In genomic region chr10:24999807-25000206, GRCm38 (mm10) we compare ENCODE assay signal across 21 mouse cellular contexts.
DNase-seq lines count a peak whose midpoint lies in the region; ATAC-seq and TF ChIP-seq lines count a peak whose summit lies in the region.
"Had no signal": no experiment of that assay in that cellular context is flagged by ENCODE, and none has a peak within 500 bp of the region (broad histone marks: within the 10 kb centered on the region; RNA-seq: fewer than 3 reads in every experiment).

No protein-coding gene starts in this region.

- TF ChIP-seq CTCF in left cerebral cortex, adult 2 months (IDR thresholded peaks at IDR 0.05) = no peak

- no peak overlapping the region for H3K4me2 ChIP-seq in forebrain, embryonic 16.5 days (ENCODE audit: low read length)
- H3K4me2 ChIP-seq in heart, embryonic 12.5 days = no peak overlapping the region
- H3K4me2 ChIP-seq: embryonic facial prominence, embryonic 12.5 days; heart, embryonic 13.5 days; hindbrain, embryonic 15.5 days had no signal

- DNase-seq in forebrain, embryonic 10.5 days (ENCODE audit: extremely low spot score, low spot score) = no peak
- DNase-seq in left cerebral cortex, adult 2 months (ENCODE audit: extremely low spot score in 1 of 2, low spot score in 2 of 2) = no peak
- no peak for DNase-seq in left cerebral cortex, adult 18-20 months (ENCODE audit: low spot score in 2 of 2)
- DNase-seq in brain, adult 2 months (ENCODE audit: low read depth, low spot score) = peak; percentile 41
- no peak for DNase-seq in right cerebral cortex, postnatal 10 days (ENCODE audit: low spot score in 2 of 2)
- DNase-seq: adrenal gland, postnatal 14 days; cerebellum, adult 11 months; cerebellum, adult 8-10 months; cerebellum, postnatal 14 days; gastrocnemius, postnatal 25 days; heart, postnatal 36 days; kidney, adult 2 months had no signal

- H3K27ac ChIP-seq in forebrain, embryonic 16.5 days (ENCODE audit: low read length) = no peak overlapping the region
- no peak overlapping the region for H3K27ac ChIP-seq in forebrain, embryonic 10.5 days
- H3K27ac ChIP-seq in left cerebral cortex, adult 2 months = peak overlapping the region; percentile 78
- H3K27ac ChIP-seq in heart, embryonic 12.5 days (ENCODE audit: poor library complexity, severe bottlenecking) = no peak overlapping the region
- H3K27ac ChIP-seq: embryonic facial prominence, embryonic 12.5 days; heart, embryonic 13.5 days; hindbrain, embryonic 15.5 days had no signal

- no peak overlapping the region for H3K9ac ChIP-seq in forebrain, embryonic 16.5 days (replicated peaks; ENCODE audit: low read depth, low read length)
- H3K9ac ChIP-seq in heart, embryonic 12.5 days = no peak overlapping the region
- H3K9ac ChIP-seq: embryonic facial prominence, embryonic 12.5 days; heart, embryonic 13.5 days; hindbrain, embryonic 15.5 days had no signal

- 0 out of 2 replicates have a peak, but pooled peaks have one; percentile 5 for ATAC-seq in forebrain, embryonic 16.5 days
- ATAC-seq in heart, embryonic 12.5 days (ENCODE audit: insufficient number of reproducible peaks, low FRiP score) = no peak
- ATAC-seq: activated CD4-positive, CD25-positive, alpha-beta regulatory T cell, adult 4 months; intestine, embryonic 16.5 days; Patski had no signal

- H3K36me3 ChIP-seq in forebrain, embryonic 16.5 days (ENCODE audit: control insufficient read depth, insufficient read depth) = no peaks in the 10 kb centered on the region
- no peaks in the 10 kb centered on the region for H3K36me3 ChIP-seq in forebrain, embryonic 10.5 days (replicated peaks)
- no peaks in the 10 kb centered on the region for H3K36me3 ChIP-seq in heart, embryonic 12.5 days
- H3K36me3 ChIP-seq: embryonic facial prominence, embryonic 12.5 days; G1E; heart, embryonic 13.5 days; hindbrain, embryonic 15.5 days had no signal

- 0 out of 2 replicates have a peak, but pooled peaks cover 2% of the 10 kb centered on the region for H3K4me1 ChIP-seq in forebrain, embryonic 16.5 days (replicated peaks; ENCODE audit: control insufficient read depth, insufficient read depth, low read length)
- no peaks in the 10 kb centered on the region for H3K4me1 ChIP-seq in forebrain, embryonic 10.5 days
- H3K4me1 ChIP-seq in heart, embryonic 12.5 days (replicated peaks) = no peaks in the 10 kb centered on the region
- H3K4me1 ChIP-seq: embryonic facial prominence, embryonic 12.5 days; heart, embryonic 13.5 days; hindbrain, embryonic 15.5 days had no signal

- intact Hi-C loops in left cerebral cortex, adult 2 months (cut with DNase I) = loop anchor here (2.0 kb wide), 2 partner anchors 13 to 145 kb away; no protein-coding TSS in a partner anchor

- WGBS in forebrain, embryonic 16.5 days = 74% methylated on average over 5 of the region's 5 CpGs
- WGBS in forebrain, embryonic 10.5 days = 87% methylated on average over 5 of the region's 5 CpGs
- 67% methylated on average over 5 of the region's 5 CpGs for WGBS in heart, embryonic 12.5 days

- H3K4me3 ChIP-seq in forebrain, embryonic 16.5 days (replicated peaks; ENCODE audit: low read length) = no peak overlapping the region
- H3K4me3 ChIP-seq in forebrain, embryonic 10.5 days = no peak overlapping the region
- peak overlapping the region; percentile 21 for H3K4me3 ChIP-seq in left cerebral cortex, adult 2 months
- no peak overlapping the region for H3K4me3 ChIP-seq in heart, embryonic 12.5 days
- H3K4me3 ChIP-seq: embryonic facial prominence, embryonic 12.5 days; heart, embryonic 13.5 days; hindbrain, embryonic 15.5 days had no signal

- no peaks in the 10 kb centered on the region for H3K27me3 ChIP-seq in forebrain, embryonic 16.5 days (replicated peaks; ENCODE audit: control insufficient read depth, insufficient read depth, low read length)
- H3K27me3 ChIP-seq in forebrain, embryonic 10.5 days (ENCODE audit: poor library complexity, severe bottlenecking) = no peaks in the 10 kb centered on the region
- no peaks in the 10 kb centered on the region for H3K27me3 ChIP-seq in heart, embryonic 12.5 days (replicated peaks)
- H3K27me3 ChIP-seq: embryonic facial prominence, embryonic 12.5 days; heart, embryonic 13.5 days; hindbrain, embryonic 15.5 days; Patski had no signal

- H3K9me3 ChIP-seq in forebrain, embryonic 16.5 days (ENCODE audit: control insufficient read depth, low read length) = no peaks in the 10 kb centered on the region
- H3K9me3 ChIP-seq in forebrain, embryonic 10.5 days = no peaks in the 10 kb centered on the region
- no peaks in the 10 kb centered on the region for H3K9me3 ChIP-seq in heart, embryonic 12.5 days (replicated peaks)
- H3K9me3 ChIP-seq: embryonic facial prominence, embryonic 12.5 days; G1E; heart, embryonic 13.5 days; hindbrain, embryonic 15.5 days had no signal
